Comparison of ENCODE assay signal across 19 mouse cellular contexts in the genomic region with DNA sequence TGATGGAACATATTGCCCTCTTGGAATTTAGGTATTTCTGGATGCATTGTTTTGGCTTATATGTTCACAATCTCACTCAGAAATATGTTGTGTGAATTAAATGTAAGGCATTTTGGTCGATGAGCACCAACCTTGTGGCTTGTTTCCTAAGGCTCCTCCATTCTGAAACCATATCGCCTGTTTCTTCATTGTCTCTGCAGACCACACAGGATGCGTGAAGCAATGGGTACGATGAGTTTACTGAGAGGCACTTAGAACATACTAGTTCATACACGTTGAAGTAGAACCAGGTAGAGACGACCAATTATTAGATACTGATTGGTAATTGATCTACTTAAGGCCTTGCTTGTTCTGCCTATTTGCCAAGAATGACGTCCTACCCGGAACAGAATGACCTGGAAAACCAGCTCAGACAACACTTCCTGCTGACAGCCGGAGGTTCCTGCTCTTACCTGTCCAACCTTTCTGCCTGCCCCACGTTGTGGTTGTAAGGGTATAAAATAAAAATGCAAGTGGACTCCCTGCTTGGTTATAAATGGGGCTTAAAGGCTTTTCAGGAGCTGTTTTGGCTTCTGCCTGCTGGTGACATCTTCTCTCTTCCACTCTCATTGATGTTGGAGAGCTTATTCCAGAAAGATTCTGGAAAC.
"Had no signal": no experiment of that assay in that cellular context is flagged by ENCODE, and none has a peak within 500 bp of the region (broad histone marks: within the 10 kb centered on the region; RNA-seq: fewer than 3 reads in every experiment).

No protein-coding gene starts in this region.

- H3K27me3 ChIP-seq: limb, embryonic 12.5 days; limb, embryonic 15.5 days; lung, embryonic 15.5 days; midbrain, embryonic 12.5 days; midbrain, embryonic 15.5 days; neural tube, embryonic 12.5 days; neural tube, embryonic 15.5 days had no signal

- DNase-seq: kidney, adult 2 months; kidney, postnatal 25 days; layer of hippocampus, postnatal 36 days; left cerebral cortex, postnatal 4 days; lung, adult 18-20 months; lung, postnatal 10 days; lung, postnatal 36 days; retina, postnatal 1 day; thymus, adult 18-20 months; thymus, postnatal 36 days had no signal

- H3K4me1 ChIP-seq: limb, embryonic 12.5 days; limb, embryonic 15.5 days; lung, embryonic 15.5 days; midbrain, embryonic 12.5 days; midbrain, embryonic 15.5 days; neural tube, embryonic 12.5 days; neural tube, embryonic 15.5 days had no signal

- H3K4me3 ChIP-seq: limb, embryonic 12.5 days; limb, embryonic 15.5 days; lung, embryonic 15.5 days; midbrain, embryonic 12.5 days; midbrain, embryonic 15.5 days; neural tube, embryonic 12.5 days; neural tube, embryonic 15.5 days had no signal

- H3K9me3 ChIP-seq: limb, embryonic 12.5 days; limb, embryonic 15.5 days; lung, embryonic 15.5 days; midbrain, embryonic 12.5 days; midbrain, embryonic 15.5 days; neural tube, embryonic 12.5 days; neural tube, embryonic 15.5 days had no signal

- H3K27ac ChIP-seq: kidney, postnatal 0 days; limb, embryonic 12.5 days; limb, embryonic 15.5 days; liver, embryonic 14.5 days; lung, embryonic 15.5 days; midbrain, embryonic 12.5 days; midbrain, embryonic 15.5 days; neural tube, embryonic 12.5 days; neural tube, embryonic 15.5 days had no signal

- ATAC-seq: midbrain, embryonic 15.5 days had no signal

- H3K36me3 ChIP-seq: limb, embryonic 12.5 days; limb, embryonic 15.5 days; lung, embryonic 15.5 days; midbrain, embryonic 12.5 days; midbrain, embryonic 15.5 days; neural tube, embryonic 12.5 days; neural tube, embryonic 15.5 days had no signal
